Mouse (Mus musculus): ENCODE measurements around the gene Gm11084.

DNA sequence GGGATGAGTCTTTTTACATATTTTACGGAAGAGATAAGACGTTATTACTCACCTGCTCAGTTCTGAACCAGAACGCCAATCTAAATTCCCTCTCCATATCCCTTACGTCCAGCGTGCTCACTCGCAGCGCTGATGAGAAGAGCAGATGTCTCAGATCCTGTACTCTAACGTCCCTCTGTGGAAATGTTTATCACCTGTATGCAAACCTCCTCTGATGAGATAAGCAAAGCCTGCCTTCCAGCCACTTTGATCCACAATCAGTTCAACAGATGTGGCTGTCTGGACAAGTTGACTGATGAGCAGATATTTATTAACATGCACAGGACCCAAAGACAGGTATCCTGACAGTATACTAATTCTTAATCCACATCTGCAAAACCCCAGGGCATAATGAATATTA is 13.7 kb upstream of the Gm11084 start:
- TF ChIP-seq POLR2A (IDR thresholded peaks at IDR 0.05; ENCODE audit: extremely low read depth, insufficient read depth, low read length): no peak
- no peak for TF ChIP-seq CTCF (IDR thresholded peaks at IDR 0.05; ENCODE audit: low read depth, low read length)
